Mouse (Mus musculus): ENCODE measurements around the gene Cd47.

GRCm38 (mm10) chr16:49799597-49800561, at the start of gene Cd47:
- TF ChIP-seq CTCF (IDR thresholded peaks at IDR 0.05; ENCODE audit: low read depth) (no peak), EP300 (IDR thresholded peaks at IDR 0.05; ENCODE audit: low read depth) (peak; percentile 99)

All from liver, postnatal 0 days (tissue).